Mouse (Mus musculus) G1E (cell line): ENCODE data around the gene Gm29776.

Source experiments
- CTCF ChIP-seq: IDR thresholded peaks from 2 replicates; pipeline ENCODE4 v1.5.1; 2012; ENCODE audit warnings: low read depth, low read length, inconsistent platforms, mixed read lengths
- GATA1 ChIP-seq: IDR thresholded peaks from 2 replicates; pipeline ENCODE4 v1.6.1; 2012; ENCODE audit warnings: borderline replicate concordance, low read length, inconsistent platforms, mixed read lengths
- GATA2 ChIP-seq: IDR thresholded peaks from 2 replicates; pipeline ENCODE4 v1.6.1; 2012; ENCODE audit warnings: low read depth, low read length, inconsistent platforms, borderline replicate concordance
- POLR2AphosphoS5 ChIP-seq: IDR thresholded peaks from 2 replicates; pipeline ENCODE4 v1.6.1; 2012; ENCODE audit warnings: low read depth, low read length, inconsistent platforms; ENCODE audit not compliant: insufficient replicate concordance
- TAL1 ChIP-seq: conservative IDR thresholded peaks from 2 replicates; pipeline ENCODE4 v1.6.1; 2012; ENCODE audit warnings: low read depth, low read length, inconsistent platforms, mixed read lengths

- TF ChIP-seq CTCF (no peak), GATA1 (no peak), TAL1 (no peak), POLR2AphosphoS5 (no peak), GATA2 (no peak)
Measured at GRCm38 (mm10) chr14:54736555-54737552, 38.2 kb upstream of the Gm29776 start.
